Mouse (Mus musculus) C2C12 (cell line): ENCODE results near the gene Grrp1.

Experiments used
- CTCF ChIP-seq: IDR thresholded peaks from one replicate; pipeline ENCODE4 v1.5.1; 2011; ENCODE audit not compliant: control insufficient read depth, insufficient read depth, insufficient read length
- MAX ChIP-seq: IDR thresholded peaks from one replicate; pipeline ENCODE4 v1.6.1; 2011; ENCODE audit warnings: mild to moderate bottlenecking, control low read depth

DNA sequence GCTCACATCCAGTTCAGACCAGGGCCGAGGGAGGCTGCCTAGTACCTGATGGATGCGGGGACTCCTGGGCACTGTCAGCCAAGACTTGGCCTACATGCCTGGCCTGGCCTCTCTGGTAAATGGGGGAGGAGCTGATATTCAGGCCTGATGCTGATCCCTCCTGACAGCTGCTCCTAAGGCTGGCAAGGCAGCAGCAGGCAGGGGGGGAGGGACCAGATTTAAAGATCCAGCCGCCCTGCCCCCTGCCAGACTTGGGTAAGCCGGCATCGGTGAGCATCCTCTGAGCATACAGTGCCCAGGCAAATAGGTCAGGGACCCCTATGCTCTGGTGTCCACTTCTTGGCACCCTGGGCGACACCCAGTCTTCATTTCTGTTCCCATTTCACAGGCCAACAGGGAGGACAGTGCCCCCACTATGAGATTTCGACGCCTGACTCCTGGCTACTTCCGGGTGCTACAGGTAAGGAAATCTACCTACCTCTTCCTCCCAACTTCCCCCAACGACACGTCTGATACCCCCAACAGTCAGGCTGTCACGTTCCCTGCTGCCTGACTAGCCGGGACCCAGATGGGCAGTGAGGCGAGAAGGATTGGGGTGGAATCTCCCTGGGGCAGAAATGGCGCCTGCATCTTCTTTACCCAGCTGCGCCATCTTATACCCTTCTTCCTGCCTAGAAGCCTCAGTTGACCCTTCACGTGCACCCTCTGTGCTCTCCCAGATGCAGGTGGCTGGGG, 10.2 kb downstream of the Grrp1 start, which contains the start of gene E130218I03Rik:
- TF ChIP-seq CTCF (no peak), MAX (no peak)
